Mouse (Mus musculus) liver, postnatal 0 days (tissue): ENCODE data around the gene Rgl1.

ENCODE experiments used
- CTCF ChIP-seq: sonication (generic); IDR thresholded peaks from 2 replicates; pipeline ENCODE4 v1.5.1; 2016; ENCODE audit warnings: antibody characterized with exemption, low read depth
- EP300 ChIP-seq: IDR thresholded peaks from 2 replicates; pipeline ENCODE4 v1.6.1; 2016; ENCODE audit warnings: antibody characterized with exemption, low read depth, mild to moderate bottlenecking

GRCm38 (mm10) chr1:152606727-152607126, 159.4 kb downstream of the Rgl1 start:
- TF ChIP-seq CTCF (no peak), EP300 (no peak)
